Mouse (Mus musculus) testis, adult 2 months (tissue): ENCODE measurements around the gene Olfr187. TPM values are rescaled to one million over a fixed set of nuclear protein-coding genes. Genes with fewer than 3 reads are reported as not detected.
"Not testable (repeated sequence)": the region's sequence is repeated elsewhere in the genome, so short reads cannot be mapped to it uniquely, and the experiment has no call there.

Source experiments
- H3K27ac ChIP-seq: fragments of 200-500 bp; 2 replicates; pipeline ENCODE4 v1.5.1; 2012; ENCODE audit warnings: low read depth, low read length; ENCODE audit not compliant: control insufficient read depth, insufficient read depth
- H3K27me3 ChIP-seq: fragments of 200-500 bp; 2 replicates; pipeline ENCODE4 v1.6.1; 2012; ENCODE audit warnings: mild to moderate bottlenecking, low read length, moderate library complexity; ENCODE audit not compliant: control insufficient read depth, insufficient read depth
- H3K36me3 ChIP-seq: fragments of 200-500 bp; 2 replicates; pipeline ENCODE4 v1.6.1; 2012; ENCODE audit warnings: mild to moderate bottlenecking, low read length; ENCODE audit not compliant: control insufficient read depth, insufficient read depth
- H3K4me1 ChIP-seq: fragments of 200-500 bp; 2 replicates; pipeline ENCODE4 v1.6.1; 2012; ENCODE audit warnings: low read length; ENCODE audit not compliant: control insufficient read depth, insufficient read depth
- H3K4me3 ChIP-seq: fragments of 200-500 bp; 2 replicates; pipeline ENCODE4 v1.5.1; 2012; ENCODE audit warnings: low read depth, mild to moderate bottlenecking, low read length, moderate library complexity, mixed read lengths; ENCODE audit not compliant: control insufficient read depth
- CTCF ChIP-seq: fragments of 200-500 bp; IDR thresholded peaks from 2 replicates; pipeline ENCODE4 v1.5.1; 2012; ENCODE audit warnings: low read depth, mild to moderate bottlenecking, inconsistent platforms, low read length, moderate library complexity; ENCODE audit not compliant: control insufficient read depth, insufficient read depth, insufficient replicate concordance
- POLR2A ChIP-seq: fragments of 200-500 bp; IDR thresholded peaks from 2 replicates; pipeline ENCODE4 v1.6.1; 2012; ENCODE audit warnings: low read depth, mild to moderate bottlenecking, inconsistent platforms, low read length, moderate library complexity; ENCODE audit not compliant: control insufficient read depth
- polyA plus RNA-seq: library from polyadenylated mRNA; depleted of rRNA; stranded (reverse); fragments of >200 nt; gene quantifications from 2 replicates; pipeline ENCODE4 v1.2.3, GENCODE M21; 2012; rRNA removed

Gene Olfr187
- not detected in 2 replicates for polyA plus RNA-seq

GRCm38 (mm10) chr16:59039710-59040109, at the start of gene Olfr187:
Olfr187 (minus strand) TSS chr16:59039767.
- H3K4me1 ChIP-seq: no peaks in the 10 kb centered on the region
- TF ChIP-seq CTCF (no peak), POLR2A (no peak)
- H3K27ac ChIP-seq: no peak within 1 kb of the TSS
- H3K4me3 ChIP-seq: no peak within 1 kb of the TSS
- no peaks in the 10 kb centered on the region for H3K36me3 ChIP-seq
- no peaks in the 10 kb centered on the region for H3K27me3 ChIP-seq

DNA sequence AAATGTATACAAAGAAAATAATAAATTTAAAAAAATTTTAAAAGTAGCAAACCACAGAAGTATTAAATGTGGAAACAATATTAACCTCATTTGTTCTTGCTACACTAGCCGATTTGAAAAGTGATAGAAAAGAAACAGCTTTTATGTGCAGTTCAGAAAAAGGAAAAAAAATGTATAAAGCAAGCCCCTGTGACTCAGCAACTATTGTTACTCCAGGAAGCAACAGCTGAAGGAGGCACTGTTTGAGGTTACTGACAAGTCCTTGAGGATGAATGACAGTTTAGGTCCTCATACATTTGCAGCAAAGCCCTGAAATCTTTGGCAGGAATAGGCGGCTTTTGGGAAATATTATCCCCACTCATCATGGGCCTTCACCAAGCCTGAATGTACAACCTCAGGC, 41.5 kb upstream of the Olfr187 start:
- H3K4me3 ChIP-seq, H3K4me1 ChIP-seq, H3K36me3 ChIP-seq, H3K27ac ChIP-seq, H3K27me3 ChIP-seq: not testable (repeated sequence)

- TF ChIP-seq CTCF (no peak), POLR2A (no peak)
- H3K4me1 ChIP-seq: no peaks in the 10 kb centered on the region
- no peak within 1 kb of the TSS for H3K27ac ChIP-seq
- H3K36me3 ChIP-seq: no peaks in the 10 kb centered on the region
- no peaks in the 10 kb centered on the region for H3K27me3 ChIP-seq
- H3K4me3 ChIP-seq: no peak within 1 kb of the TSS
Observed at GRCm38 (mm10) chr16:59077905-59078304, 38.3 kb upstream of the Olfr187 start, which contains the start of gene Olfr190. Olfr190 (minus strand) TSS chr16:59078005.

DNA sequence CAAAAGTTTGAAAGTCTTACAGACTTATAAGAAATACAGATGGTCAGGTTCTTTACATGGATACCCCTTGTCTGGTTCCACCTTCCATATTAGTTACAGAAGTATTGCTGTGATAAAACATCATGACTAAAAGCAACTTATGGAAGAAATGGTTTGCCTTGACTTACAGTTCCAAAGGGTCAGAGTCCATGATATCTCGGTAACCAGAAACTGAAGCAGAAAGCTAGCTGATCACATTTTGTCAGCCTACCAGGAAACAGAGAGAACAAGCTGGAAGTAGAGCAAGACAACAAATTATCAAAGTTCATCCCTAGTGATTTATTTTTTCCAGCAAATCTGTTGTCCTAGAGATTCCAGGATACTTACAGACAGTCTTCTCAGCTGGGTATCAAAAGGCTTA, 34.0 kb upstream of the Olfr187 start:
- TF ChIP-seq CTCF: no peak
- no peak for TF ChIP-seq POLR2A
- Histone ChIP-seq H3K27me3 (no peaks in the 10 kb centered on the region), H3K27ac (no peak overlapping the region), H3K4me1 (no peaks in the 10 kb centered on the region), H3K36me3 (no peaks in the 10 kb centered on the region), H3K4me3 (no peak overlapping the region)

- Histone ChIP-seq H3K4me1 (no peaks in the 10 kb centered on the region), H3K27ac (no peak overlapping the region), H3K27me3 (no peaks in the 10 kb centered on the region), H3K4me3 (no peak overlapping the region), H3K36me3 (no peaks in the 10 kb centered on the region)
- TF ChIP-seq CTCF: no peak
- TF ChIP-seq POLR2A: no peak
Observed at GRCm38 (mm10) chr16:59071755-59072154, 32.2 kb upstream of the Olfr187 start.

DNA sequence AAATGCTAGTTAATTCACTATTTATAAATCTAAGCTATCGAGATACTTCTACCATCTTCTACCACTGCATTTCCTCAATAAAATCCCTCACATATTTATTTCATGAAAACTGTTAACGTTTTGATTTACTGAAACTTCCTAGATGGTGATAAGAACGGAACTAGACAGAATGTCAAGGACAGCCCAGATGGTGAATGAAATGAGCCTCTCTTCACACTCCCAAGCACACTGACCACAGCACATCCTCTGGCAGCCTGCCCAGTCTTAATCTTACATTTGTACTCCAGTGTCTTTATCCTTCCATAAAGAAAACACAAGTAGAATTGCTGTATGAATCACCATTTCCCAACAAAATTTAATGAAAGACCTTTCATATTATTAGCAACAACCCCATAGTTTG, 22.8 kb upstream of the Olfr187 start:
- H3K4me3 ChIP-seq, H3K36me3 ChIP-seq, H3K27ac ChIP-seq, H3K27me3 ChIP-seq, H3K4me1 ChIP-seq: not testable (repeated sequence)

- H3K36me3 ChIP-seq, H3K4me1 ChIP-seq, H3K4me3 ChIP-seq, H3K27me3 ChIP-seq, H3K27ac ChIP-seq: not testable (repeated sequence)
Observed at GRCm38 (mm10) chr16:59049286-59049685, 9.7 kb upstream of the Olfr187 start.

- H3K27ac ChIP-seq: no peak overlapping the region
- TF ChIP-seq CTCF (no peak), POLR2A (no peak)
- no peaks in the 10 kb centered on the region for H3K27me3 ChIP-seq
- no peaks in the 10 kb centered on the region for H3K36me3 ChIP-seq
- H3K4me3 ChIP-seq: no peak overlapping the region
- no peaks in the 10 kb centered on the region for H3K4me1 ChIP-seq
Observed at GRCm38 (mm10) chr16:59048860-59049259, 9.3 kb upstream of the Olfr187 start.
